Mouse (Mus musculus) monocyte, adult 5-6 weeks (primary cell): Measurements from ENCODE around the gene Ferd3l. TPM values are rescaled to one million over a fixed set of nuclear protein-coding genes. Genes with fewer than 3 reads are reported as not detected.

Source experiments
- ATAC-seq: fragments of 153-309, 156-312 bp; replicated peaks from 2 replicates; pipeline ENCODE4 v1.8.0; 2017; ENCODE audit warnings: mild to moderate bottlenecking; ENCODE audit not compliant: low TSS enrichment, insufficient number of reproducible peaks, severe bottlenecking, poor library complexity, low FRiP score
- total RNA-seq: library from RNA; stranded (forward); fragments of 200-1000, 200-491, 200-594 nt; gene quantifications from 3 replicates; pipeline ENCODE4 v1.2.3, GENCODE M21; 2017

Ferd3l gene
- not detected in 3 replicates for total RNA-seq

- ATAC-seq, result no peak
Measured at GRCm38 (mm10) chr12:33928331-33929192, at the start of gene Ferd3l. TSS of gene Ferd3l (plus strand) at chr12:33928425.

- no peak for ATAC-seq
Measured at GRCm38 (mm10) chr12:33893956-33894355, 34.3 kb upstream of the Ferd3l start.

GRCm38 (mm10) chr12:33894621-33895020, 33.6 kb upstream of the Ferd3l start:
- ATAC-seq, result no peak

DNA sequence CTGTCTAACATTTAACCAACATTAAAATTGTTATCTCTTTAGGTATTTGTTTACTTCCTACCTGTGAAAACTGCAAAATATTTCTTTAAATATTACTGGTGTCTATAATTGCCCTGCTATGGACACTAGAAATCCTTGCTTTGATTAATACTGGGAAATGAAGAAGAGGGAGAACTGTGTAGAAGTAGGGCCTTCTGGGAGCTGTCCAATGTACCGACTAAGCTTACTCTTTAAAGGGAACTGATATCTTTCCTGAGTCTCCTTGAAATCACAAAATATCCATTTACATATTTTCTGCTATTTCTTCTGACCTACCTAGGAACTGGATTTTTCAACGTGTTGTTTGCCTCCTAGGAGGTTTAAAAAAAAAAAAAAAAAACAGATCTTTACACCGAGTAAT, 1.5 kb upstream of the Ferd3l start:
- no peak for ATAC-seq

DNA sequence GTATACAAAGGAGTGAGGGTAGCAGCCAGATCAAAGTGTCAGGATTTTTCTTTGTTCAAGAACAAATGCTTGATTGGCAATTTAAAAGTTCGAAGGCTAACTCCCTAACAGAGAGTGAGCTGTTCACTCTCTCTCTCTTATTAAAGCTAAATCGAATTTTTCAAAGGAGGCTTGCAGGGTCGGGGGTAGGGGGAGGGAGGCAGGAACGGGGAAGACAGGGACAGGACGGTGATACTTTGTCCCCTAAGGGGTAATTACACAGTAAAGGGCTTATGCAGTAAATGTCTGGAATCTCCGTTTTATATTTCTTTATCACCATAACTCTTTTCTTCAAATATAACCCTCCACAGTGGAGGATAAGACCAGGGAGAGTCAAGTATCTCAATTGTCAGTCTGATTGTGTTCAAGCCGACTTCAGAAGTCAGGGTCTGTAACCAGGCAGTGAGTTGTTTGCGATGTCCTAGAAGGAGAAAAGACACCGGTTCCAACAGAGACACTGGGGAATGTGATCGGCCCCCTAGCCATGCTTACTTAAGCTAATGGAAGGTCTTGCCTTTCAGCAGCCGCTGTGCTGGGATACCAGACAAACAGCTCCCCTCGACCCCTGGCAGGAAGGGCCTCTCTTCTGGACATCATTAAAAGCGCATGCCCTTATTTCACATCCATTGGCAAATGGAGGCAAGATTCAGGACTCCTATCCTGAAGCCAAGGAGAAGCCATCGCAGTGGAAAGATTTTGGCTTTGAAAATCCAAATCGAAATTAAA, 709 bp upstream of the Ferd3l start:
- ATAC-seq, result no peak

GRCm38 (mm10) chr12:33952843-33953242, 24.6 kb downstream of the Ferd3l start:
- no peak for ATAC-seq

DNA sequence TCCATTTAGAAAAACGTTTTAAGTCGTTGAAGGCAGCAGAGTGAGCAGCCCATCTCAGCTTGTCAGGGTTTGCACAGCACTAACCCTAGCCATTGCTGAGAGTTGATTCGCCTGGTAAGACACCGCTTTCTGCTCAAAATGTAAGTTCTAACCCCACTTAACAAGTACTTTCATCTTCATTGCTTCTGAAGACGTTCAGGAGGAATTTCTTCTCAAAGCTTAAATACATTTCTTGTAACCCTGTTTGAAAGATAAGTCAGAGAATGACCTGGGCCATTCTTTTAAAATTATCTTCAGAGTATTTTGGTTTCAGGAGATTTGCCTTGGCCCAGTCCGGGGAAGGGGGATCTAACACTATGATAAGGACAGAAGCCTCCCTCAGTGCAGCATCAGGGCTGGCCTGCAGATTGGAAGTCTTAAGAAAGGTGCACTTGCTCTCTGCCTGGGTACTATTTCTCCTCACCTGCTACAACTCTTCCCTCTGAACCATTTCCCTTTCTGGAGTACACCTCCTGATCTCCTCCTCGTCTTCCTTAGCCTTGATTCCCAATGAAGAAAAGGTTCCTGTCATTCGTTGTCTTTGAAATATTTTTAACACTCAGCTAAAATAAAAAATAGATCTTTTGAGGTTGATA, 26.8 kb downstream of the Ferd3l start:
- ATAC-seq, result no peak

GRCm38 (mm10) chr12:33955606-33956295, 27.5 kb downstream of the Ferd3l start:
- no peak for ATAC-seq

- ATAC-seq, result no peak
Measured at GRCm38 (mm10) chr12:33956576-33957399, 28.6 kb downstream of the Ferd3l start.

- no peak for ATAC-seq
Measured at GRCm38 (mm10) chr12:33957400-33958240, 29.4 kb downstream of the Ferd3l start, which contains the start of gene Twist1. TSS of gene Twist1 (plus strand) at chr12:33957671.

DNA sequence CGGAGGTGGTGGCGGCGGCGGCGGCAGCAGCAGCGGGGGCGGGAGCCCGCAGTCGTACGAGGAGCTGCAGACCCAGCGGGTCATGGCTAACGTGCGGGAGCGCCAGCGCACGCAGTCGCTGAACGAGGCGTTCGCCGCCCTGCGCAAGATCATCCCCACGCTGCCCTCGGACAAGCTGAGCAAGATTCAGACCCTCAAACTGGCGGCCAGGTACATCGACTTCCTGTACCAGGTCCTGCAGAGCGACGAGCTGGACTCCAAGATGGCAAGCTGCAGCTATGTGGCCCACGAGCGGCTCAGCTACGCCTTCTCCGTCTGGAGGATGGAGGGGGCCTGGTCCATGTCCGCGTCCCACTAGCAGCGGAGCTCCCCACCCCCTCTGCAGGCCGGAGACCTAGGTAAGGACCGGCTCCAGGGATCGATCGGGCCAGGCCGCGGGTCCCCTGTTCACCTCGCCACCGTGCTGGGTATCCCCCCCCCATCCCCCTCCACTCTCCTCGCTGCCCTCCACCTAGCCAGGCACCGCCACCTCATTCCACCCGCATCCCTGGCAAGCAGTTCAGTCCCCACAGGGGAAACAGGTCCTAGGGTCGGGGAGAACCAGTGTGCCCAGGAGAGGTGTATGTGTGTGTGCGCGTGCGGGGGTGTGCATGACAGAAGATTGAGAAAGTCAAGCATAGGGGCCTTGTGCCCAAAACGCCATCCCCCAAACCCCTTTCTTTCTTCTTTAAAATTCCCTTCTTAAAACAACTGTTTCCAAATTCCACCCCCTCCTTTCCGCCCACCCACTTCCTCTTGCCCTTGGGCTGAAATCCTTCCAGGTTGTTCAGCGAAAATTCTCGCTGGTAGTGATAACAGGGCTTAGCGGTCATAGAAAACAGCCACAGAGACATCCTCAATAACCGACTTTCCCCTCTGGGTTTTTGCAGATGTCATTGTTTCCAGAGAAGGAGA, 30.3 kb downstream of the Ferd3l start:
- no peak for ATAC-seq

- no peak for ATAC-seq
Measured at GRCm38 (mm10) chr12:33959206-33959605, 31.0 kb downstream of the Ferd3l start.

- ATAC-seq, result no peak
Measured at GRCm38 (mm10) chr12:33959846-33960245, 31.6 kb downstream of the Ferd3l start.

DNA sequence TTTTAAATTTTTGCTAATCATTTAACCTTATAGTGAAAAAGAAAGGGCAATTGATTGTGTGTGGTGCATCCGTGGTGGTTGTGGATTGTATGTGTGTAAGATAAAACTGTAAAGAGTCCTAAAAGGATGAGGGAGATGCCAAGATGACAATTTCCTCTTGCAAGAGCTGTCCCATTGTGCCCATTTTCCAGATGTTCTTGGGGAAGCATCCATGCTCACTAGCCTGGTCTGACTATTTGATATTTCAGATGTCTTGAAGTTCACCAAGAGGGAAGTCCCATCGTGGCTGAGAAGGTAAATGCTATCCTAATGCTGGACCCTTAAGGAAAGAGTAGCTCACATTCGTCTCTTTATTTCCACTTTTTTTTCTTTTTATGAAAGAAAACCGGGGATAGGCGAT, 32.8 kb downstream of the Ferd3l start:
- ATAC-seq, result no peak

DNA sequence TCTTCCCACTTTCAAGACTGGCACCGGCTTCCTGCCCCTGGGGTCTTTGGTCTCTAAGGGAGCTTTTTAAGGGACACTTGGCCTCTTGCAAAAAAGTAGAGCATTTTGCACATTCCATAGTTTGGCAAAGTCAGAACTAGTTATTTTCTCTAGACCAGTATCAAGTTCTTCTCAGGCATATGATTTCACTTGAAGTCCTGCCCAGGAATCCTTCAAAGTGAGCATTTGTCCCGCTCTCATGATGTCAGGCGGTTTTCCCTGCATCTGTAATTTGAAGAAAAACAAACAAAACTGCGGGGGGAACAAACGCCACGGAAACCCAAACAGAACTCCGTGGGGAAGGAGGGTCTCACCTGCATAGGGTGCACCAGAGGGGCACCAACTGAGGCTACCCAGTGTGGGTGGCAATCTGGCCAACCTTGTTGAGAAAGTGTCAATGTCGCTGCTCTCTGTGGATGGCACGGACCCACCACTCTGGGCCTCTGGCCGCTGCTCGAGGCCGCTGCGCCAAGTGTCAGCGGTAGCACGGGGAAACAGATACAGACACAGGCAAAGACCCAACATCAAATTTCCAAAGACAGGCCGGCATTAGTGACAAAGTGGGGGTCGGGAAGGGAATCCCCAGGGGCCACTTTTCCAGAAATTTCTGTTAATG, 34.0 kb downstream of the Ferd3l start:
- ATAC-seq, result no peak

DNA sequence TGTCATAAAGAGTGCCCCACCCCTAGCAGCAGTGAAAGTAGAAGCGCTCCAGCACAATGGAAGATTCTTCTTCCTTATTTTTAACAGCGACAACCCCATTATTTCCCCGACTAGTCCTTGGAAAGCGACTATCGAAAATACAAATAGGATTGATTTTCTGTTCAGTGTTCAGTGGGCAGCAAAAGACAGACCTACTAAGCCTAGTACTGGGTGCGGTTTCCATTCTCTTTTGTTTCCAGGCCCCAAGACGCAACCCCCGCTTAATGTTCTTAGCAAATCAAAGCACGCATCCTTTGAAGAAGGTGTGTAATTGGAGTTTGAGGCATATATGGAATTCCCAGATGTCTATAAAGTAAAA, 34.5 kb downstream of the Ferd3l start:
- no peak for ATAC-seq
